Mouse (Mus musculus) forebrain, embryonic 10.5 days (tissue): ENCODE measurements around the gene Dimt1. TPM values are rescaled to one million over a fixed set of nuclear protein-coding genes. Genes with fewer than 3 reads are reported as not detected.
"Not testable (repeated sequence)": the region's sequence is repeated elsewhere in the genome, so short reads cannot be mapped to it uniquely, and the experiment has no call there.

Experiments used
- DNase-seq: peaks from one replicate; pipeline ENCODE4 v3.0.0-alpha.2; 2017; ENCODE audit warnings: low spot score; ENCODE audit errors: extremely low spot score
- H3K27ac ChIP-seq: fragments of 300-500 bp; sonication (generic); 2 replicates; pipeline ENCODE4 v1.5.1; 2016; ENCODE audit warnings: mild to moderate bottlenecking
- H3K27me3 ChIP-seq: fragments of 300-500 bp; sonication (generic); 2 replicates; pipeline ENCODE4 v1.6.1; 2016; ENCODE audit warnings: mild to moderate bottlenecking; ENCODE audit not compliant: poor library complexity, severe bottlenecking
- H3K36me3 ChIP-seq: fragments of 300-500 bp; sonication (generic); replicated peaks from 2 replicates; pipeline ENCODE4 v1.6.1; 2016; ENCODE audit warnings: mild to moderate bottlenecking, moderate library complexity
- H3K4me1 ChIP-seq: fragments of 300-500 bp; sonication (generic); 2 replicates; pipeline ENCODE4 v1.6.1; 2016
- H3K4me3 ChIP-seq: fragments of 300-500 bp; sonication (generic); 2 replicates; pipeline ENCODE4 v1.5.1; 2016; ENCODE audit warnings: mild to moderate bottlenecking, moderate library complexity
- H3K9me3 ChIP-seq: fragments of 300-500 bp; sonication (generic); 2 replicates; pipeline ENCODE4 v1.6.1; 2016; ENCODE audit warnings: mild to moderate bottlenecking, moderate library complexity
- WGBS: fragments of 180-500 bp; shearing (Covaris S2); methylation state at CpG from one replicate; pipeline ENCODE4 v1.1.7; 2016; 5-methylcytosine and 5-hydroxymethylcytosine counted together
- polyA plus RNA-seq: library from polyadenylated mRNA; unstranded; fragments of >200 nt; fragmentation: Nextera tagmentation; extraction: Ambion mirVana; gene quantifications from 2 replicates; pipeline ENCODE4 v1.2.1, GENCODE M21; 2016

Gene Dimt1
- polyA plus RNA-seq, result 50.1 and 56.1 TPM in 2 replicates

DNA sequence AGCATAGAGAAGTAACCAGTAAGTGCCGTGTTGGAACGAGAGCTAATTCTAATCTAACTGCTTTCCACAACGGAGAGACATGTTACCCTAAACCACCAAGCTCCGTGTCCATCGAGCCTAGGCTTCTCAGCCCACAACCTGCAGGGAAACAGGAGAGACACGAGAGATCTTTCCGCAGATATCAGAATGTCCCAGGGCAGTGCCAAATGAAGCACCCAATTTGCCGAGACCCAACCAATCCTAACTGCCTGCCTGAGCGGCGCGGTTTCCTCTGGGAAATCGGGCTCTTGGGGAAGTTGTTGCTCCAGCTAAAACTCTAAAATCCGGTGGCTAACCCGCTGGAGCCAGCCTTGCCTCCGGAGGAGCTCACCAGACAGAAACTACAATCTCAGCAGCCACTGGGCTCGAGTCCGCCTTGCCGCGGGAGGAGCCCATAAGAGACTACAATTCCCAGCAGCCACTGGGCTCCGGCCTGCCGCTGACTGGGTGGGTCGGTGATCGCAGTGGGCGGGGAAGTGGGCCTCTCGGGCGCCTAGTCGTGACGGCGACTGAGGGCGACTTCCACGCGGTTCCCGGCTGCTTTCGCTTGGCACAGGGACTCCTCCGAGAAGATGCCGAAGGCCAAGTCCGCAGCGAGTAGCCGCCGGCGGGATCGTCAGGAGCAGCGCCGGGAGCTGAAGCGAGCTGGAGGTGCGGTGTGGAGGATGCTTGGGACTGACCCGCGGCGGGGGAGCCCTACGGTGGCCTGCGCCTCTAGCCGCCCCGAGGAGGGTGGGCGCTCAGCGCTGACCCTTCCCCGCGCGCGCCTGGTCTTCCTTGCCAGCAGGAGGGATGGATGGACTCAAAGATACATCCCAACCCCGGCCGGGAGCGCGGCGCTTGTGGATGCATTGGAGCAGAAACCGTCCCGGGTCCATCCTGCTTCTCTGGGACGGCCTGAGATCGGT lies at the start of gene Dimt1:
Gene Dimt1 (plus strand): TSS at position 534 of the 947 bp plus-strand sequence.
- Histone ChIP-seq H3K27me3 (no peaks in the 10 kb centered on the region), H3K36me3 (peaks cover 30% of the 10 kb centered on the region), H3K4me3 (peak within 1 kb of the TSS; percentile 94), H3K27ac (peak within 1 kb of the TSS; percentile 93), H3K9me3 (no peaks in the 10 kb centered on the region), H3K4me1 (peaks cover 20% of the 10 kb centered on the region)
- peak; percentile 96 for DNase-seq
- WGBS, result under 1% methylated on average over 68 of the region's 68 CpGs

DNA sequence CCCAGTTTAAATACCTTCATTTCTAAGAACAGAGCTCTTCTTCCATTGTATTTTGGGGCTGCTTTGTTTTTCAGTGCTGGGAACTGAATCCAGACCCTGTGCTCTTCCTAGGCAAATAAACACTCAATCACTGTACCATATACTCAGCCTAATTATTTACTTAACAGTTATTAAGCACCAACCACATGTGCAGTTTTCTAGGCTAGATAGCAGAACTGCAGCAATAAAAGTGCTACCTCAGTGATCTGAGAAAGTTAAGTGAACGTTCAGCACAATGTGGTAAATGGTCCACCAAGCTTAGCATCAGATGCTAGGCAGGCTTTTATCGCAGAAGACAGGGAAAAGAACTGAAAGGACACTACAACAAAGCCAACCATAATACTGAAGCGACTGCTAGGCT lies 42.3 kb upstream of the Dimt1 start:
- no peak for DNase-seq
- Histone ChIP-seq H3K9me3 (no peaks in the 10 kb centered on the region), H3K4me3 (no peak overlapping the region), H3K4me1 (no peaks in the 10 kb centered on the region), H3K27me3 (no peaks in the 10 kb centered on the region), H3K27ac (no peak overlapping the region), H3K36me3 (peaks cover 75% of the 10 kb centered on the region)
- 95% methylated on average over 3 of the region's 3 CpGs for WGBS

DNA sequence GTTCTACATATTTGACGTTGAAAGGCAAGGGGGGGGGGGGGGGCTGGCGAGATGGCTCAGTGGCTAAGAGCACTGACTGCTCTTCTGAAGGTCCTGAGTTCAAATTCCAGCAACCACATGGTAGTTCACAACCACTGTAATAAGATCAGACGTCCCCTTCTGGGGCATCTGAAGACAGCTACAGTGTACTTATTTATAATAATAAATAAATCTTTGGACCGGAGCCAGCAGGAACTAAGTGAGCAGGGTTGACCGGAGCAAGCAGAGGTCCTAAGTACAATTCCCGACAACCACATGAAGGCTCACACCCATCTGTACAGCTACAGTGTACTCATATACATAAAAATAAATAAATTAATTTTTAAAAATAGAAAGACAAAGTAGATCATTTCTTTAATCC lies 41.8 kb upstream of the Dimt1 start:
- H3K27ac ChIP-seq, H3K9me3 ChIP-seq, H3K4me1 ChIP-seq, H3K4me3 ChIP-seq, DNase-seq, H3K27me3 ChIP-seq: not testable (repeated sequence)
- peaks cover 75% of the 10 kb centered on the region for H3K36me3 ChIP-seq
- 92% methylated on average over 6 of the region's 6 CpGs for WGBS

DNA sequence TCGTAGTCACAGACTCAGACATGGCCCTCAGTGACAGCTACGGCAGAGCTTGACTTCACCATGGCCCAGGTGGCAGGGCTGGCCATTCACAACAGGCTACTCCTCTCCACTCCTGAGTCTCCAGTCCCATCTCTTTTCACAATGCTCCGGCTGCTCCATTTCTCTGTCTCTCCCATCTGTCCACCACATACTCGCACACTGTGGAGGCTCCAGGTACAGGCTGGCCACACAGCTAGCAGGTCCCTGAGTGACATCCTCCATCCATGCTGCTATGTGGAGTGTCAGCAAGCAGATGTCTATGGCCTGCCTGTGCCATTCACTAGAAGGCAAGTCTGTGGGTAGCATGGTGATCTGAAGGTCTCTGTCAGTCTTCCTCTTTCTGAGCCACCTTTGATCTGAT lies 39.7 kb upstream of the Dimt1 start:
- no peak for DNase-seq
- no peaks in the 10 kb centered on the region for H3K9me3 ChIP-seq
- no peak overlapping the region for H3K27ac ChIP-seq
- WGBS, result 96% methylated on average over 4 of the region's 4 CpGs
- H3K4me1 ChIP-seq, result no peaks in the 10 kb centered on the region
- no peaks in the 10 kb centered on the region for H3K27me3 ChIP-seq
- peaks cover 80% of the 10 kb centered on the region for H3K36me3 ChIP-seq
- H3K4me3 ChIP-seq, result no peak overlapping the region

DNA sequence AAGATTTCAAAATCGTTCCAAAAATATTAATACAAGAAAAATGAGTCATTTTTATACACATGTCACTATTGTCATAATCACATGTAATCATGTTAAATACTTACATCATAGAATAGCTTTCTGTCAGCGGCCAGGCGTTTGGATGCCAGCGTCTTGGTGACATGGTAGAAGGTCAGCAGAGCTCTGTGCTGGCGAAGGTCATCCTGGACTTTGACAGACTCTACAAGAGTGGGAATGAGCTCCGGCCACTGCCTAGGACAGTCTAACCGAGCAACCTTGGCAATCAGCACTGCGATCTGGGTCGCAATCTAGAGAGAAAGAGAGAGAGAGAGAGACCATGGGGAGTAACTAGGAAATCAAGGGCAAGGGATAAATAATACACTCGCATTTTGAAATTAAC lies 36.8 kb upstream of the Dimt1 start:
- H3K36me3 ChIP-seq, result peaks cover 69% of the 10 kb centered on the region
- H3K4me1 ChIP-seq, result no peaks in the 10 kb centered on the region
- WGBS, result 97% methylated on average over 10 of the region's 10 CpGs
- no peak overlapping the region for H3K4me3 ChIP-seq
- H3K27me3 ChIP-seq, result no peaks in the 10 kb centered on the region
- H3K9me3 ChIP-seq, result no peaks in the 10 kb centered on the region
- DNase-seq, result no peak
- no peak overlapping the region for H3K27ac ChIP-seq

DNA sequence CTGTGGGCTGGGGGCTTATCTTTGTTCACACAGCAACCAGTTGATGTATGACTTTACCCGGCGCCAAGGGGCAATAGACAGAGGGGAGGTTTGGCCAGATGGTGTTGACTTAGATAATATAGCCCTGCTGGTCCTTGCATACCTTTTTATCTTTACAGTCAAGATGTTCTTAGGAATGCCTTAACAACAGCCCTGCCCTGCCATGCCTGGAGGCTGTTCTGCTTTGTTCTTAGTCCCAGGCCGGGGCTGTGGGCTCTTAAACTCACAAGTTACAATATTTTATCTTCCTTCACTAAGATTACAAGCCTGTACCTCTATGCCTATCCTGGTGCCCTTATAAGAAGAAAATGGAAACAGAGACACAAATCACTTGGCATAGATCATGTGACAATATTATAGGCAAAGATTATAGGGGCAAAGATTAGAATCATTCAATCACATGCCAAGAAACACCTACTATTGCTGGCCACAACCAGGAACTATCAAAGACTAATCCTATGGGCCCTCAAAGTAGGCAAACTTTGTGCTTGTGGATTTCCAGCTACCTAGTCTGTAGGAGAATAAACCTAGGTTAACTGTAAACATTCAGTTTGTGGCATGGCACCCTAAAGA lies 33.7 kb upstream of the Dimt1 start:
- WGBS, result 84% methylated on average over 3 of the region's 3 CpGs
- Histone ChIP-seq H3K27me3 (no peaks in the 10 kb centered on the region), H3K4me1 (no peaks in the 10 kb centered on the region), H3K9me3 (no peaks in the 10 kb centered on the region), H3K27ac (0 out of 2 replicates have a peak overlapping the region, but pooled peaks have one; percentile 5), H3K4me3 (no peak overlapping the region), H3K36me3 (peaks cover 51% of the 10 kb centered on the region)
- no peak for DNase-seq

DNA sequence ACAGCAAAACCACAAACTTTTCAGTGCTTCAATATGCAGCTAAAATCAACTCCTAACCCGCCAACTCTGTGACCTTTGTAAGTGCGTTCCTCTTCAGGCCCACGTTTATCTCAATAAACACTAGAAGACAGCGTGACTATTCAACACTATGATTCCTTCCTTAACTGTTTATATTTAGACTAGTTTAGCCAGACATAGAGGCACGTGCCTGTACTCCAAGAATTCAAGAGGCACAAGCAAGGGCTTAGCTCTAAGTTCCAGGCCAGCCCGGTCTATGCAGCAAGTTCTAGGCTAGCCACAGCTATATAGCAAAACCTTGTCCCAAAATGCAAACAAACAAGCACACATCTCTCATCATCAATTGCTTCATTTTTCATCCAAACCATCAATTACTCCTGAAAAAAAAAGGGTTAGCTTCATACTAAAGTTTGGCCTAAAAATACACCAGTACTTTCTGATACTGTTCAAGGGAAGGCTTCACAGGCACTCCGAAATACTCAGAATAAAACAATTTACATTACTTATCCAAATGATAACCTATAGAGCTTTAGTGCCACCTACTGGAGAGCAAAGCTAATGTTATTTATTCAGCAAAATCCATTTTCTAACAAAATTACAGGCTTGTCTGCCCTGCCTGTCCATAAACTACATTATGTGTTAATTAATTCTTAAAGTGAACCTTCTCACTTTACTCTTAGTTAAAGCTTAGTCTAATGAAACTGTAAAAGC lies 28.4 kb upstream of the Dimt1 start:
- Histone ChIP-seq H3K27me3 (no peaks in the 10 kb centered on the region), H3K4me1 (no peaks in the 10 kb centered on the region), H3K9me3 (no peaks in the 10 kb centered on the region), H3K4me3 (no peak overlapping the region), H3K36me3 (peaks cover 65% of the 10 kb centered on the region), H3K27ac (no peak overlapping the region)
- no peak for DNase-seq
- 96% methylated on average over 7 of the region's 7 CpGs for WGBS

DNA sequence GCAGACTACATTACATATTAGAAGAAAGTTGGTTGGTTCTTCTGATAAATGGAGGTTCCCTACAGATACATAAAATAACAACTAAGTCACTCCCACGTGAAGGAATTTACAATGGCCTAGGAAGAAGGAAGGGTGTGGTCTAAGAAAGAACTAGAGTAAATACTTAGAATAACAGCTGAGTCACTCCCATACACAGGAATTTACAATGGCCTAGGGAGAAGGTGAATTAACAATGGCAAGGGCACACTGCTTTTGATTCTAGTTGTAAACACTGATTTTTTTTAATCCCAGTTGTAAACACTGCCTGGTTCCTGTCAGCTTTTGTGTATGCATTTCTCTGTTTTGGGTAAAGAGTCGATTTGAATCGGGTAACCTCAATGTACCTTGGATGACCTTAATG lies 21.0 kb upstream of the Dimt1 start:
- DNase-seq, H3K27ac ChIP-seq, H3K27me3 ChIP-seq, H3K4me3 ChIP-seq, H3K4me1 ChIP-seq: not testable (repeated sequence)
- 97% methylated on average over 3 of the region's 3 CpGs for WGBS
- H3K9me3 ChIP-seq, result peaks cover 19% of the 10 kb centered on the region
- H3K36me3 ChIP-seq, result peaks cover 87% of the 10 kb centered on the region

DNA sequence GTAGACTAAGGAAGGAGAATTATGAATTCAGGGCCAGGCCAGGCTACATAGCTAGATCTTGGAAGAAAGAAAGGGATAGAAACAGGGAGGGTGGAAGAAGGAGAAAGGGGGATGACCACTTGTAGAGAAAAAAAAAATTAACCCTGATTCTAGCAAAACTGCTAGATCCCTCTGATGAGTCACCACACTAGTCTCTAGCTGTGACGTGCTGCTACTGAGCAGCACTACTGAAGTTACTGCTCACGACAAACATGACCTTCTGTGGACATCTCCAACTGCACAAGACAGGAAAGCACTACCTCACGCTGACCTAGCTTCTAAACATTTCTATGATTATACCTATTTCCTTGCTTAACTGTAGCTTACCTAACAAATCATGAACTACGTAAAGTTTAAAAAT lies 18.6 kb upstream of the Dimt1 start:
- WGBS, result 96% methylated on average over 4 of the region's 4 CpGs
- Histone ChIP-seq H3K27ac (no peak overlapping the region), H3K27me3 (no peaks in the 10 kb centered on the region), H3K36me3 (peaks cover 64% of the 10 kb centered on the region), H3K4me3 (no peak overlapping the region), H3K9me3 (peaks cover 19% of the 10 kb centered on the region), H3K4me1 (no peaks in the 10 kb centered on the region)
- no peak for DNase-seq

DNA sequence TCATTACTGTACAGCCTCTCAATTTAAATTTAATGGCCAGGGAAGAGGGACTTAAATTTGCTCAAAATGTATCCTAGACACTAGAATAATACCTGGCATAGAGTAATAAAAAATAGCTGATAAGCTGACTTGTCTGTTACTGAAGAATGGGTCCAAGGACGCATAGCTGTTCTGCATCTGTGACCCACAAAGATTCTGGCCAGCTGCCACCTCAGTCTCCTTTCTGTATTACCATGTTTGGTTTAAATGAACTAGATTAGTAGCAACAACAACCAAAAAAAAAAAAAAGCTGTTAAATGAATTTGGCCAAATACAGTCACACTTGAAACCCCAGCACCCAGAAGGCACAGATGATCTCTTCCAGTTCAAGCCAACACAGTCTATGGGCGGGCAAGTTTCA lies 17.7 kb upstream of the Dimt1 start:
- Histone ChIP-seq H3K4me1 (no peaks in the 10 kb centered on the region), H3K27me3 (no peaks in the 10 kb centered on the region), H3K9me3 (peaks cover 19% of the 10 kb centered on the region), H3K4me3 (no peak overlapping the region), H3K36me3 (peaks cover 56% of the 10 kb centered on the region), H3K27ac (no peak overlapping the region)
- 94% methylated on average over 2 of the region's 2 CpGs for whole genome bisulfite sequencing
- no peak for DNase-seq

DNA sequence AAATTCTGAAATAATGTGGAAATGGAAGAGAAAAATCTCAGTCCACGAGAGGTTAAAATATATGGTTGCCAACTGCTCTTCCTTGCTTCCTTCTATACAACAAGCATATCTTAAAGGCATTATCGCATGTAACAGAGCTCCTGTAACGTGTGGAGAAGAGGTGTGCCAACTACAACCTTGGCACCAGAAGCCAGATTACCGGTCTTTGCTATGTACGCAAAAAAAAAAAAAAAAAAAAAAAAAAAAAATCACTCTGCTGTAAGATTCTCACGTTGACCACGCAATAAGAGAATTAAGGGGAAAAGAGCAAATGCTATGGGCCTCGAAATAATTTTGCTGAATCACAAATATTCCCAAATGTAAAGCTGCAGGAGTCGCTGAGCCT lies 11.1 kb upstream of the Dimt1 start:
- WGBS, result 10% methylated on average over 9 of the region's 9 CpGs
- Histone ChIP-seq H3K9me3 (no peaks in the 10 kb centered on the region), H3K4me3 (peak overlapping the region; percentile 98), H3K27ac (peak overlapping the region; percentile 96), H3K4me1 (peaks cover 17% of the 10 kb centered on the region), H3K36me3 (peaks cover 3% of the 10 kb centered on the region; the same call in 1 of the 2 replicates), H3K27me3 (no peaks in the 10 kb centered on the region)
- no peak for DNase-seq

DNA sequence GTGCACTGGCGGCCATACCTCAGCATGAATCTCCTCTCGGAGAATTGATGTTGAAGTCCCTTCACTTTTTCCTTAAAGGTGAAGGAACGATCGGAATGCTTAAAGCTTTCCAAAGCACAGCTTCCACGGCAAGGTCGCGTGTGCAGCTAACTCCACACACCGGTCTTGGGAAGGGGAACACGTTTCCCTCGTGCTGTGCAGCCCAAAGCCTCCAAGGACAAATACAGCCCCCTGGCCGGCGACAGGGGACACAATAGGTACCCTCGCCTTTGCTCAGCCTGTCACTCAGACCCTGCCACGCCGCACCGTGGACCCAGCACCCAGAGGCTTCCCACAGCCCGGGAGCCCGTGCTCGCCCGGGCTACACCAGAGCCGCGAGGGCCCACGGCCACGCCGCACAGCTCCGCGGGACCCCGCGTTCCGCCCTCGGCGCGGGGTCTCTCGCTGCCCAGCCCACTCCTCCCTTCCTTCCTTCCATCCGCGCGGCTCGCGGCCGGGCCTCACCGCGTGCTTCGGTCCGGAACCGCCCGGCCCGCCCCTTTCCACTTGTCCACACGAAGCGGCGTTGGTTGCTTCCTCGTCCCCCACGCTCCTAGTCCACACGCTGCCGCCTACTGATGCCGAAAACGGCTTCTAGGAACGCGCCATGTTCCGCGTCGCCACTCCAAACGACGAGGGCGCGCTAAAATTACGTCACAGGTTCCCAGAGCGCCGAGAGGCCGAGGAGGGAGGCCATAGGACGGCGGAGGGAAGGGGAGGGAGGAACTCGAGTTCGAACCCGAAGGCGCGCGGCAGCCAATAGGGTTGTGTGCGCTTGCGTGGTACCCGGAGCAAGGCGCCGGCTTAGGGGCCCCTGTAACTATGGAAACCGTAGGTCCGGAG lies 10.4 kb upstream of the Dimt1 start, which contains the start of gene Ipo11:
Gene Ipo11 (minus strand): TSS at position 703 of the 882 bp plus-strand sequence.
- peak; percentile 93 for DNase-seq
- H3K4me1 ChIP-seq, result peaks cover 17% of the 10 kb centered on the region
- no peaks in the 10 kb centered on the region for H3K9me3 ChIP-seq
- under 1% methylated on average over 83 of the region's 84 CpGs for WGBS
- H3K4me3 ChIP-seq, result peak within 1 kb of the TSS; percentile 98
- H3K27ac ChIP-seq, result peak within 1 kb of the TSS; percentile 96
- H3K27me3 ChIP-seq, result no peaks in the 10 kb centered on the region
- H3K36me3 ChIP-seq, result peaks cover 3% of the 10 kb centered on the region; the same call in 1 of the 2 replicates
